In genomic region chr11:60990428-60990827, GRCm38 (mm10) we compare ENCODE assay signal across 9 mouse cellular contexts. TPM values are rescaled to one million over a fixed set of nuclear protein-coding genes. Genes with fewer than 3 reads are reported as not detected.
"Had no signal": no experiment of that assay in that cellular context is flagged by ENCODE, and none has a peak within 500 bp of the region (broad histone marks: within the 10 kb centered on the region; RNA-seq: fewer than 3 reads in every experiment).

No protein-coding gene starts in this region.

- DNase-seq: heart, adult 18-20 months; heart, postnatal 10 days; heart, postnatal 4 days; kidney, adult 18-20 months; kidney, adult 8-10 months; kidney, postnatal 10 days; kidney, postnatal 4 days had no signal

RNA-seq across cellular contexts. Expression of gene Kcnj12, which starts 31.9 kb away (rescaled TPM):
- total RNA-seq: granulocyte monocyte progenitor cell, adult 5-6 weeks; liver, adult 2 months had no signal
